Mouse (Mus musculus) myocyte (in vitro differentiated cells): ENCODE results near the gene Cox4i2.

Source experiments
- CEBPB ChIP-seq: IDR thresholded peaks from 2 replicates; pipeline ENCODE4 v1.6.1; 2011; ENCODE audit warnings: mild to moderate bottlenecking, moderate library complexity; ENCODE audit not compliant: poor library complexity, insufficient read depth, severe bottlenecking
- E2F4 ChIP-seq: IDR thresholded peaks from one replicate; pipeline ENCODE4 v1.6.1; 2011; ENCODE audit warnings: mild to moderate bottlenecking, control low read depth, moderate library complexity; ENCODE audit not compliant: insufficient read depth
- MAX ChIP-seq: IDR thresholded peaks from one replicate; pipeline ENCODE4 v1.6.1; 2011; ENCODE audit warnings: low read depth, mild to moderate bottlenecking, control low read depth
- MYOD1 ChIP-seq, 3 experiments: IDR thresholded peaks; one replicate each; pipeline ENCODE4 v1.6.1; 2011; ENCODE audit warnings: control low read depth in 2 of 3, low read depth in 2 of 3, mild to moderate bottlenecking in 2 of 3, moderate library complexity in 1 of 3; ENCODE audit not compliant: insufficient read length in 2 of 3, control insufficient read depth in 1 of 3
- MYOG ChIP-seq, 3 experiments: IDR thresholded peaks; one replicate each; pipeline ENCODE4 v1.6.1; 2011; ENCODE audit warnings: control low read depth in 2 of 3, low read depth in 2 of 3, mild to moderate bottlenecking in 2 of 3; ENCODE audit not compliant: insufficient read length in 2 of 3, control insufficient read depth in 1 of 3, insufficient read depth in 1 of 3
- POLR2A ChIP-seq: IDR thresholded peaks from one replicate; pipeline ENCODE4 v1.6.1; 2011; ENCODE audit warnings: low read depth, mild to moderate bottlenecking, control low read depth, moderate library complexity; ENCODE audit not compliant: insufficient read length
- POLR2AphosphoS2 ChIP-seq: IDR thresholded peaks from one replicate; pipeline ENCODE4 v1.6.1; 2011; ENCODE audit warnings: low read depth, control low read depth; ENCODE audit not compliant: insufficient read length
- SRF ChIP-seq: IDR thresholded peaks from one replicate; pipeline ENCODE4 v1.6.1; 2011; ENCODE audit warnings: low read depth; ENCODE audit not compliant: control insufficient read depth, insufficient read length
- TCF12 ChIP-seq: IDR thresholded peaks from one replicate; pipeline ENCODE4 v1.6.1; 2011; ENCODE audit warnings: mild to moderate bottlenecking, control low read depth; ENCODE audit not compliant: poor library complexity, insufficient read depth, severe bottlenecking
- TCF3 ChIP-seq: IDR thresholded peaks from one replicate; pipeline ENCODE4 v1.6.1; 2011; ENCODE audit warnings: low read depth, control low read depth; ENCODE audit not compliant: insufficient read length
- USF1 ChIP-seq: IDR thresholded peaks from one replicate; pipeline ENCODE4 v1.6.1; 2011; ENCODE audit warnings: low read depth, mild to moderate bottlenecking, control low read depth, moderate library complexity

- TF ChIP-seq POLR2A (no peak), MYOG (IDR thresholded peaks at IDR 0.05; ENCODE audit: control insufficient read depth in 1 of 3, insufficient read depth in 1 of 3, insufficient read length in 2 of 3, low read depth in 2 of 3) (no peak), MAX (no peak), E2F4 (no peak), MYOD1 (IDR thresholded peaks at IDR 0.05; ENCODE audit: control insufficient read depth in 1 of 3, insufficient read length in 2 of 3, low read depth in 2 of 3) (no peak), POLR2AphosphoS2 (no peak), TCF3 (no peak), TCF12 (no peak), CEBPB (no peak), SRF (no peak), USF1 (no peak)
Measured at GRCm38 (mm10) chr2:152753944-152754711, at the start of gene Cox4i2.
